Mouse (Mus musculus) common myeloid progenitor, adult 5-6 weeks (primary cell): Measurements from ENCODE around the gene Nus1. TPM values are rescaled to one million over a fixed set of nuclear protein-coding genes. Genes with fewer than 3 reads are reported as not detected.

Source experiments
- ATAC-seq: replicated peaks from 2 replicates; pipeline ENCODE4 v1.8.0; 2016; ENCODE audit warnings: low read depth, mild to moderate bottlenecking, moderate TSS enrichment, inconsistent platforms; ENCODE audit not compliant: poor library complexity, severe bottlenecking
- total RNA-seq: library from RNA; stranded (forward); fragments of 200-1000, 187-1606 nt; gene quantifications from 2 replicates; pipeline ENCODE4 v1.2.3, GENCODE M21; 2017

Gene Nus1
- total RNA-seq, 1 experiment from 2014 or later, result 31.1 TPM

- no peak for ATAC-seq
Measured at GRCm38 (mm10) chr10:52416458-52416857, 889 bp upstream of the Nus1 start.

GRCm38 (mm10) chr10:52417998-52418860 is 882 bp downstream of the Nus1 start:
- peak; percentile 20; the same call in 1 of the 2 replicates for ATAC-seq

- ATAC-seq, result no peak
Measured at GRCm38 (mm10) chr10:52418931-52419330, 1.6 kb downstream of the Nus1 start.

GRCm38 (mm10) chr10:52419402-52419801 is 2.1 kb downstream of the Nus1 start:
- no peak for ATAC-seq

GRCm38 (mm10) chr10:52420526-52420925 is 3.2 kb downstream of the Nus1 start:
- ATAC-seq, result no peak

- no peak for ATAC-seq
Measured at GRCm38 (mm10) chr10:52421716-52422115, 4.4 kb downstream of the Nus1 start.

- peak; percentile 74 for ATAC-seq
Measured at GRCm38 (mm10) chr10:52423097-52423496, 5.8 kb downstream of the Nus1 start.

- no peak for ATAC-seq
Measured at GRCm38 (mm10) chr10:52426314-52426980, 9.1 kb downstream of the Nus1 start.

- ATAC-seq, result no peak
Measured at GRCm38 (mm10) chr10:52427634-52428415, 10.5 kb downstream of the Nus1 start.

GRCm38 (mm10) chr10:52430953-52431352 is 13.6 kb downstream of the Nus1 start:
- ATAC-seq, result no peak

GRCm38 (mm10) chr10:52434836-52435235 is 17.5 kb downstream of the Nus1 start:
- no peak for ATAC-seq

- no peak for ATAC-seq
Measured at GRCm38 (mm10) chr10:52460614-52461013, 43.3 kb downstream of the Nus1 start.

- ATAC-seq, result no peak
Measured at GRCm38 (mm10) chr10:52463941-52464739, 46.8 kb downstream of the Nus1 start.

GRCm38 (mm10) chr10:52471520-52471919 is 54.2 kb downstream of the Nus1 start:
- no peak for ATAC-seq

Other genes starting within 250 kb of the Nus1 start
- gene Ros1, start 222.3 kb upstream of the Nus1 start, total RNA-seq, result not detected in 2 replicates
- gene Dcbld1, start 183.9 kb upstream of the Nus1 start, total RNA-seq, result not detected in 2 replicates
- not detected in 2 replicates for gene Gm26741, start 58.8 kb upstream of the Nus1 start, total RNA-seq
- gene Gopc, start 35.4 kb upstream of the Nus1 start, total RNA-seq, result 20.8 and 26.9 TPM in 2 replicates
- not detected in 2 replicates for gene Nepn, start 28.6 kb upstream of the Nus1 start, total RNA-seq